Mouse (Mus musculus) midbrain, postnatal 0 days (tissue): ENCODE measurements around the gene Rtbdn. TPM values are rescaled to one million over a fixed set of nuclear protein-coding genes. Genes with fewer than 3 reads are reported as not detected.

Experiments used
- ATAC-seq: fragments of 200-750 bp; cut with Nextera tagmentation; 2 replicates; pipeline ENCODE4 v1.8.0; 2017; ENCODE audit warnings: moderate number of reproducible peaks, mild to moderate bottlenecking, moderate TSS enrichment, moderate library complexity; ENCODE audit not compliant: low FRiP score
- DNase-seq: peaks from one replicate; pipeline ENCODE4 v3.0.0-alpha.2; 2015; ENCODE audit warnings: low spot score
- H3K27ac ChIP-seq: fragments of 300-500 bp; sonication (generic); 2 replicates; pipeline ENCODE4 v1.5.1; 2014; ENCODE audit warnings: low read depth, mild to moderate bottlenecking, low read length, mixed read lengths
- H3K27me3 ChIP-seq: fragments of 300-500 bp; sonication (generic); 2 replicates; pipeline ENCODE4 v1.6.1; 2014; ENCODE audit warnings: low read length, control low read depth, mixed read lengths; ENCODE audit not compliant: insufficient read depth
- H3K36me3 ChIP-seq: fragments of 300-500 bp; sonication (generic); 2 replicates; pipeline ENCODE4 v1.6.1; 2014; ENCODE audit warnings: low read length, control low read depth, mixed read lengths; ENCODE audit not compliant: insufficient read depth
- H3K4me1 ChIP-seq: fragments of 300-500 bp; sonication (generic); 2 replicates; pipeline ENCODE4 v1.6.1; 2014; ENCODE audit warnings: mild to moderate bottlenecking, control low read depth, antibody characterized with exemption, low read length, mixed read lengths; ENCODE audit not compliant: insufficient read depth
- H3K4me2 ChIP-seq: fragments of 300-500 bp; sonication (generic); 2 replicates; pipeline ENCODE4 v1.6.1; 2014; ENCODE audit warnings: low read depth, mild to moderate bottlenecking, low read length, mixed read lengths; ENCODE audit not compliant: poor library complexity, severe bottlenecking
- H3K4me3 ChIP-seq: fragments of 300-500 bp; sonication (generic); 2 replicates; pipeline ENCODE4 v1.5.1; 2014; ENCODE audit warnings: low read depth, mild to moderate bottlenecking, low read length, moderate library complexity
- H3K9ac ChIP-seq: fragments of 300-500 bp; sonication (generic); replicated peaks from 2 replicates; pipeline ENCODE4 v1.6.1; 2014; ENCODE audit warnings: mild to moderate bottlenecking, low read length, moderate library complexity, mixed read lengths; ENCODE audit not compliant: poor library complexity, severe bottlenecking
- H3K9me3 ChIP-seq: fragments of 300-500 bp; sonication (generic); 2 replicates; pipeline ENCODE4 v1.6.1; 2016; ENCODE audit warnings: low read length, control low read depth
- CTCF ChIP-seq: IDR thresholded peaks from 2 replicates; pipeline ENCODE4 v1.5.1; 2016; ENCODE audit warnings: antibody characterized with exemption, mild to moderate bottlenecking
- WGBS: fragments of 180-500 bp; shearing (Covaris S2); extraction: QIAGEN DNeasy Blood & Tissue Kit; methylation state at CpG from one replicate; pipeline ENCODE4 v1.1.7; 2014; 5-methylcytosine and 5-hydroxymethylcytosine counted together
- polyA plus RNA-seq: library from polyadenylated mRNA; unstranded; fragments of >200 nt; fragmentation: Nextera tagmentation; extraction: Ambion mirVana; gene quantifications from 2 replicates; pipeline ENCODE4 v1.2.1, GENCODE M21; 2015
- total RNA-seq: library from RNA; depleted of rRNA; stranded (reverse); fragments of >200 nt; gene quantifications from 2 replicates; pipeline ENCODE4 v1.2.3, GENCODE M21; 2014

Gene Rtbdn
- total and polyA plus RNA-seq, 2 experiments from 2014 or later = 4.5 to 5.3 TPM

DNA sequence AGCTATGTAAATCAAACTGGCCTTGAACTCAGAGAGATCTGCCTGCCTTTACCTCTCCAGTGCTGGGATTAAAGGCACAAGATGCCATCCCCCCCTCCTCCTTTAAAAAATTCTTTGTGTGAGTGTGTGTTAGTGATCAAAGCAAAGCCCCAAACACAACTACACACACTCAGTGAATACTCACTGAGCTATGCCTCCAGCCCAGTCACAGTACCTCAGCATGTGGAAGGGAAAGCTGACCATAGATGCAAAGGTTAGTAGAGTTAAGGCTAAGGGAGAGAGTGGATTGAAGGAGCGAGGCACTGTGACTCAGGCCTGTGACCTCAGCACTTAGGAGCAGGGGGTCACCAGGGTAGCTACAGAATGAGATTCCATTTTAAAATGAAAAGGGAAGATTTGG, 26.3 kb downstream of the Rtbdn start:
- WGBS = 79% methylated on average over 1 of the region's 1 CpGs
- Histone ChIP-seq H3K9ac (no peak overlapping the region), H3K36me3 (peaks cover 20% of the 10 kb centered on the region), H3K27ac (no peak overlapping the region), H3K4me2 (no peak overlapping the region), H3K27me3 (no peaks in the 10 kb centered on the region), H3K4me3 (no peak overlapping the region), H3K9me3 (no peaks in the 10 kb centered on the region), H3K4me1 (peaks cover 16% of the 10 kb centered on the region; the same call in 1 of the 2 replicates)
- TF ChIP-seq CTCF = no peak
- DNase-seq (no peak), ATAC-seq (no peak)

DNA sequence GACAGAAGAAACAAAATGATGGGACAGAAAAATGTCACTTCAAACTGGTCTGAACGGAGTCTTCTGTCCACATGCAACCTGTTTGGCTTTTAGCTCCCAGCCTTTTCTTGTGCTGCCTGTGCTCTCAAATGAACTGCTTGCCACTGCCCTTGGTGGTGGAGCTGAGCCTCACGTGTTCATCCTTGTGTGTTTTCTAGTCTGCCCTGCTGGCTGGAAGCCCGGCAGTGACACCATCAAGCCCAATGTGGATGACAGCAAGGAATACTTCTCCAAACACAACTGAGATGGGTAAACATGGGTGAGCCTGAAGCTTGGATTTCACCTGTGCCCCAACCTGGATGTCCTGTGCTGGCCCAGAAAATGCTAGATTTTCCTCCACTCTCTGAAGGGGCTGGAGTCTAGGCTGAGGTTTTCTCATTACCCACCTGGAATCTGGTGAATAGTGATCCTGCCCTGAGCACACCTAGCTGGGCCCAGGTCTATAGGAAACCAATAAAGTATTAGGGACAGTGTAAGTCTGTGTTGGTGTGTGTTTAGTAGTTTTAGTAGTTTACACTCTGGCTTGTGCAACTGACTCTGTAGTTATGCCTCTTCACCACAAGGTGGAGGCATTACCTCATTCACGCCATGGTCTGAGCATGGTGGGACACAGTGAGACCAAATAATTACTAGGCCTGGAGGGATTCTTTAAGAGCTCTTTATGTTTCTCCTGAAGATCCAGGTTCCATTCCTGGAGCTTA, 27.2 kb downstream of the Rtbdn start:
- Histone ChIP-seq H3K4me3 (no peak overlapping the region), H3K36me3 (peaks cover 20% of the 10 kb centered on the region), H3K4me2 (no peak overlapping the region), H3K9ac (no peak overlapping the region), H3K9me3 (no peaks in the 10 kb centered on the region), H3K4me1 (peaks cover 20% of the 10 kb centered on the region), H3K27me3 (no peaks in the 10 kb centered on the region), H3K27ac (no peak overlapping the region)
- peak; percentile 92 for TF ChIP-seq CTCF
- no peak for ATAC-seq
- peak; percentile 82 for DNase-seq
- 56% methylated on average over 4 of the region's 4 CpGs for WGBS

DNA sequence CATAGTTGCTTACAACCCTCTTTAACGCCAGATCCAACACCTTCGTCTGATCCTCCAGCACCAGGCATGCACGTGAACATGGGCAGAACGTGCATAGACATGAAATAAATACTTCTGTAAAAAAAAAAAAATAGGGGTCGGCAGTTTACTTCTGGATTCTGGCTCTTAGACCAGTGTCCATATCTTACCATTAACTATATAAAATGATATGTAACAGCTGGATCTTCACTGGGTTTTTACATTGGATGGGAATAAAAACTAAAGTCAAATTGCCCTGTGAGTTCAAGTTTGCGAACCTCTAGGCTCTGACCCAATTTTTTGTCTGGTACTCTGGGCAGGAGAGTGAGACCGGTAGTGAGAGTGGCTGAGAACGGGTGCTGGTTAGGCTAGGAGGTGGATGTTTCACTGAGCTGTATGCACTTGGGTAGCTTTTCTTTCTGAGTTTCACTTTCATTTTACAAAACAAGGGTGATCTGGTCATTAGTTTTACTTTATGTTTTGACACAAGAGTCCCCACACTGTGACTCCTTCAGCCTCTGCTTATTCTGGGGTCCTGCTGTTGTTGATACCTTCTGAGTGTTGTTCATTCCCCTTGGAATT, 27.9 kb downstream of the Rtbdn start:
- H3K4me3 ChIP-seq = no peak overlapping the region
- peaks cover 26% of the 10 kb centered on the region for H3K4me1 ChIP-seq
- 80% methylated on average over 8 of the region's 8 CpGs for WGBS

DNA sequence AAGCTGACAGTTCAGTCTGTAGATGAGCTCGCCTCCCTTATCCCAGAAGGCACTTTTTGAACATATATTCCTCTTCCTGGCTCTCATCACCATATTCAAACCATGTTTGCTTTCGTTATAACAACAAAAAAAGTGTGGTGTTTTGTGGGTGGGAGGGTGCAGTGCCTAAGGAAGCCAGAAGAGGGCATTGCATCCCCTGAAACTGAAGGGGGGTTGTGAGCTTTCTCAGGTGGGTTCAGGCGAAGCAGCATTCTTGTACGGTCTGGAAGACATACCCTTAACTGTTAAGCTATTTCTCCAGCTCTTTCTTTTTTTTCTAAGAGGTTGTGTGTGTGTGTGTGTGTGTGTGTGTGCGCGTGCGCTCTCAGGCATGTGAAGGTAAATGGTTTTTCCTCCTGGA, 28.6 kb downstream of the Rtbdn start:
- no peak for ATAC-seq
- 33% methylated on average over 7 of the region's 7 CpGs for WGBS
- Histone ChIP-seq H3K27me3 (no peaks in the 10 kb centered on the region), H3K27ac (0 out of 2 replicates have a peak overlapping the region, but pooled peaks have one; percentile 18), H3K9me3 (no peaks in the 10 kb centered on the region), H3K4me1 (peaks cover 29% of the 10 kb centered on the region), H3K9ac (no peak overlapping the region), H3K4me3 (no peak overlapping the region), H3K4me2 (no peak overlapping the region), H3K36me3 (peaks cover 20% of the 10 kb centered on the region)
- peak; percentile 55 for DNase-seq
- peak; percentile 87 for TF ChIP-seq CTCF

More for the DNA sequence above, 27.9 kb downstream of the Rtbdn start:
- H3K9ac ChIP-seq = no peak overlapping the region
- ATAC-seq = no peak
- no peak for TF ChIP-seq CTCF
- no peak overlapping the region for H3K4me2 ChIP-seq
- no peaks in the 10 kb centered on the region for H3K9me3 ChIP-seq
- no peak overlapping the region for H3K27ac ChIP-seq
- H3K27me3 ChIP-seq = no peaks in the 10 kb centered on the region
- DNase-seq = no peak
- H3K36me3 ChIP-seq = peaks cover 20% of the 10 kb centered on the region

DNA sequence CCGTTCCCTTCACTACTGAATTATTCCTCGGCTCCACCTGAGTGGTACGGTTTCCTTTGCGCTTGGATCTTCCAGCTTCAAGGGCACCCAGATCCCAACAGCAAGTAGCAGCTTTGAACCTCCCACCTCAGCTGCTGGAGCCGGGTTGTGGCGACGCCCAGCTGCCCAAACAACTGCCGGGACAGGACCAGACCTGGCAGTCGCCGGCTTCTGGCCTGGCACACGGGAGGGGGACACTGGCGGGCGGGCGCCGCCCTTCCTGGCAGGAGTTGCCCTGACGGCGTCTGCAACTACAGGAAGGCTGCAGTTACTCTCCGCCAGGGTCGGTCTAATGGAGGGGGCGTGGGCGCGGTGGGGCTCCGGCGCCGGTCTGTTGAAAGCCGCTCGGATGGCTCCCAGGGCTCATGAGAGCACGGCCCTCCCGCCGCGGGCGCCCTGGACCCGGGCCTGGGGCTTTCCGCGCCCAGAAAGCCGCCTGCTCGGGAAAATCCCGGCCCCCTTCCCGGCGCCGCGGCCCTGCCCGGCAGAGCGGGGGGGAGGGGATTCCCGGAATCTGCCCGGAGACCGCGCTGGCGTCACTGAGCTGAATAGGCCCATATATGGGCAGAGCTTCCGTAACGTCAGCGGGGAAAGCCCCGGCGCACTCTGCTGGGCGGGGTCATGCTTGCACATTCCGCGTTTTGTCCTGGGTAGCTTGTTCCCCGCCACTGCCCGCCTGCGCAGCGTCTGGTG, 29.4 kb downstream of the Rtbdn start:
- Histone ChIP-seq H3K36me3 (peaks cover 16% of the 10 kb centered on the region), H3K27ac (0 out of 2 replicates have a peak overlapping the region, but pooled peaks have one; percentile 18), H3K4me3 (peak overlapping the region; percentile 56), H3K9me3 (no peaks in the 10 kb centered on the region), H3K9ac (0 out of 2 replicates have a peak overlapping the region, but pooled peaks have one; percentile 54), H3K4me2 (peak overlapping the region; percentile 100), H3K4me1 (peaks cover 25% of the 10 kb centered on the region), H3K27me3 (no peaks in the 10 kb centered on the region)
- TF ChIP-seq CTCF = peak; percentile 35; the same call in 1 of the 2 replicates
- peak; percentile 72 for ATAC-seq
- WGBS = 2% methylated on average over 60 of the region's 61 CpGs
- DNase-seq = peak; percentile 91
